9 mouse cellular contexts compared by ENCODE assay signal in the genomic region with DNA sequence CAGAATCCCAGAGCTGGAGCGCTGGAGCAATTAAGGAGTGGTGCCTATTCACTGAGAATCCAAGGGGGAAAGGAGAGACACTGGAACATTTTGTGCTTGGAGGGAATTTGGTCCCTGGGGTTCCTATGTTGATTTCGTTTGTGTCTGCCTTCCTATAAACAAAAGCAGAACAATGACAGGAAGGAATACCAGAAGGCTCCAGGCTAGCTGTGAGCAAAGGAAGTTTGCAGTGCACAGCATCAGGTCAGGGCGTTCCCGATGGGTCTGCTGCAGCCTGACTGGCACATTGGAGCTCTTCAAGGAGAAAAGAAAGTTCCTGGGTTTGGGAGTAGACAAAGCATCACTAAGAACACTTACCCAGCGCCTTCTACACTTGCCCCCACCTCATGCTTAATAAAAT. TPM values are rescaled to one million over a fixed set of nuclear protein-coding genes. Genes with fewer than 3 reads are reported as not detected.
A peak's percentile ranks its signal among the peaks of the same experiment; 100 is the strongest.
DNase-seq lines count a peak whose midpoint lies in the region; ATAC-seq and TF ChIP-seq lines count a peak whose summit lies in the region.
"Had no signal": no experiment of that assay in that cellular context is flagged by ENCODE, and none has a peak within 500 bp of the region (broad histone marks: within the 10 kb centered on the region; RNA-seq: fewer than 3 reads in every experiment).

No protein-coding gene starts in this region.

- H3K4me1 ChIP-seq in kidney, embryonic 14.5 days (ENCODE audit: control insufficient read depth, insufficient read depth, low read length) = 0 out of 2 replicates have a peak, but pooled peaks cover 4% of the 10 kb centered on the region
- H3K4me1 ChIP-seq in forebrain, embryonic 16.5 days (replicated peaks; ENCODE audit: control insufficient read depth, insufficient read depth, low read length) = peaks cover 5% of the 10 kb centered on the region
- no peaks in the 10 kb centered on the region; the same call in 1 of the 2 replicates for H3K4me1 ChIP-seq in kidney, postnatal 0 days (replicated peaks; ENCODE audit: insufficient read depth, low read length)
- H3K4me1 ChIP-seq in neural tube, embryonic 13.5 days (replicated peaks) = peaks cover 18% of the 10 kb centered on the region

- WGBS in kidney, embryonic 14.5 days = 17% methylated on average over 5 of the region's 5 CpGs
- WGBS in forebrain, embryonic 16.5 days = 17% methylated on average over 5 of the region's 5 CpGs
- WGBS in kidney, postnatal 0 days = 27% methylated on average over 5 of the region's 5 CpGs
- WGBS in neural tube, embryonic 13.5 days = 20% methylated on average over 5 of the region's 5 CpGs

- H3K4me3 ChIP-seq in kidney, embryonic 14.5 days (ENCODE audit: low read length) = no peak overlapping the region
- peak overlapping the region; percentile 67 for H3K4me3 ChIP-seq in forebrain, embryonic 16.5 days (replicated peaks; ENCODE audit: low read length)
- H3K4me3 ChIP-seq in kidney, postnatal 0 days (replicated peaks; ENCODE audit: low read depth, low read length) = no peak overlapping the region
- peak overlapping the region; percentile 68 for H3K4me3 ChIP-seq in neural tube, embryonic 13.5 days

- no peaks in the 10 kb centered on the region for H3K36me3 ChIP-seq in kidney, embryonic 14.5 days (ENCODE audit: control insufficient read depth, insufficient read depth, low read length)
- no peaks in the 10 kb centered on the region for H3K36me3 ChIP-seq in forebrain, embryonic 16.5 days (ENCODE audit: control insufficient read depth, insufficient read depth)
- H3K36me3 ChIP-seq in kidney, postnatal 0 days (ENCODE audit: insufficient read depth, low read length) = no peaks in the 10 kb centered on the region
- no peaks in the 10 kb centered on the region for H3K36me3 ChIP-seq in neural tube, embryonic 13.5 days

- H3K27ac ChIP-seq in kidney, embryonic 14.5 days (ENCODE audit: low read depth, low read length) = no peak overlapping the region
- no peak overlapping the region for H3K27ac ChIP-seq in forebrain, embryonic 16.5 days (ENCODE audit: low read length)
- no peak overlapping the region for H3K27ac ChIP-seq in kidney, postnatal 0 days
- H3K27ac ChIP-seq in neural tube, embryonic 13.5 days (replicated peaks) = no peak overlapping the region

- H3K27me3 ChIP-seq in kidney, embryonic 14.5 days (ENCODE audit: control insufficient read depth, insufficient read depth, low read length) = peaks cover 18% of the 10 kb centered on the region
- H3K27me3 ChIP-seq in forebrain, embryonic 16.5 days (replicated peaks; ENCODE audit: control insufficient read depth, insufficient read depth, low read length) = peaks cover 6% of the 10 kb centered on the region; the same call in 1 of the 2 replicates
- peaks cover 12% of the 10 kb centered on the region for H3K27me3 ChIP-seq in kidney, postnatal 0 days (ENCODE audit: insufficient read depth, low read length)
- H3K27me3 ChIP-seq in neural tube, embryonic 13.5 days = peaks cover 17% of the 10 kb centered on the region

- no peak overlapping the region for H3K9ac ChIP-seq in kidney, embryonic 14.5 days (ENCODE audit: low read depth, low read length)
- no peak overlapping the region for H3K9ac ChIP-seq in forebrain, embryonic 16.5 days (replicated peaks; ENCODE audit: low read depth, low read length)
- no peak overlapping the region for H3K9ac ChIP-seq in kidney, postnatal 0 days (ENCODE audit: low read depth, low read length)
- peak overlapping the region; percentile 77 for H3K9ac ChIP-seq in neural tube, embryonic 13.5 days

- no peak overlapping the region; the same call in 1 of the 2 replicates for H3K4me2 ChIP-seq in kidney, embryonic 14.5 days (replicated peaks; ENCODE audit: low read depth, low read length)
- H3K4me2 ChIP-seq in forebrain, embryonic 16.5 days (ENCODE audit: low read length) = peak overlapping the region; percentile 99
- 0 out of 2 replicates have a peak overlapping the region, but pooled peaks have one; percentile 5 for H3K4me2 ChIP-seq in kidney, postnatal 0 days (ENCODE audit: low read length)
- H3K4me2 ChIP-seq in neural tube, embryonic 13.5 days = peak overlapping the region; percentile 90

- DNase-seq in kidney, adult 11 months = peak; percentile 15
- peak; percentile 21 for DNase-seq in kidney, postnatal 0 days (ENCODE audit: low spot score)
- DNase-seq in cerebellum, adult 18-20 months = no peak
- DNase-seq in cerebellum, postnatal 36 days = no peak

- TF ChIP-seq CTCF in kidney, postnatal 0 days (IDR thresholded peaks at IDR 0.05; ENCODE audit: low read depth) = no peak

- no peak for ATAC-seq in kidney, embryonic 14.5 days (ENCODE audit: low FRiP score, low TSS enrichment)
- ATAC-seq in forebrain, embryonic 16.5 days = no peak
- ATAC-seq in kidney, postnatal 0 days (replicated peaks; ENCODE audit: low FRiP score, low read depth) = no peak
- ATAC-seq in neural tube, embryonic 13.5 days (ENCODE audit: low read depth) = no peak
- ATAC-seq in activated CD4-positive, CD25-positive, alpha-beta regulatory T cell, adult 4 months = no peak
- ATAC-seq: Patski had no signal

- no peaks in the 10 kb centered on the region for H3K9me3 ChIP-seq in kidney, embryonic 14.5 days (ENCODE audit: control insufficient read depth, low read length)
- H3K9me3 ChIP-seq in forebrain, embryonic 16.5 days (ENCODE audit: control insufficient read depth, low read length) = no peaks in the 10 kb centered on the region
- no peaks in the 10 kb centered on the region for H3K9me3 ChIP-seq in kidney, postnatal 0 days (replicated peaks; ENCODE audit: low read length)
- H3K9me3 ChIP-seq in neural tube, embryonic 13.5 days = no peaks in the 10 kb centered on the region

RNA-seq across cellular contexts. Expression of gene Ccdc85a, which starts 1.9 kb away (rescaled TPM):
- 1.2 and 2.0 TPM in 2 replicates for polyA plus RNA-seq in kidney, embryonic 14.5 days (2014; fragmentation: Nextera tagmentation; extraction: Ambion mirVana)
- 18.0 and 28.7 TPM in 2 replicates for polyA plus RNA-seq in forebrain, embryonic 16.5 days (2015; fragmentation: Nextera tagmentation; extraction: Ambion mirVana)
- 1.7 and 1.9 TPM in 2 replicates for polyA plus RNA-seq in kidney, postnatal 0 days (2015; fragmentation: Nextera tagmentation; extraction: Ambion mirVana)
- polyA plus RNA-seq in neural tube, embryonic 13.5 days (2015; fragmentation: Nextera tagmentation; extraction: Ambion mirVana) = 20.4 and 24.7 TPM in 2 replicates
- not detected for polyA plus RNA-seq in activated CD4-positive, CD25-positive, alpha-beta regulatory T cell, adult 4 months (2017; shearing (Covaris generic))

Comparison
In these comparisons a context has a peak if more than half of its experiments do, and no peak if none do; other contexts are left out.
1. DNase-seq: peak in kidney, adult 11 months (single experiment) and kidney, postnatal 0 days (single experiment); none in cerebellum, adult 18-20 months (0 of 2) and cerebellum, postnatal 36 days (0 of 2).
2. H3K4me3 ChIP-seq: peak in forebrain, embryonic 16.5 days (single experiment) and neural tube, embryonic 13.5 days (single experiment); none in kidney, embryonic 14.5 days (single experiment) and kidney, postnatal 0 days (single experiment).